Mouse (Mus musculus) layer of hippocampus, adult 2 months (tissue): ENCODE data around the gene AI481877. TPM values are rescaled to one million over a fixed set of nuclear protein-coding genes. Genes with fewer than 3 reads are reported as not detected.

ENCODE experiments used
- DNase-seq, 2 experiments: peaks; one replicate each; pipeline ENCODE4 v3.0.0; 2022; ENCODE audit warnings: low spot score in 2 of 2
- H3K27ac ChIP-seq: fragments of 200-600 bp; 2 replicates; pipeline ENCODE4 v1.8.1; 2022
- H3K4me3 ChIP-seq: fragments of 200-600 bp; 2 replicates; pipeline ENCODE4 v1.8.1; 2022; ENCODE audit warnings: mild to moderate bottlenecking
- CTCF ChIP-seq: fragments of 200-600 bp; conservative IDR thresholded peaks from 2 replicates; pipeline ENCODE4 v1.8.1; 2022; ENCODE audit warnings: antibody characterized with exemption, mild to moderate bottlenecking, moderate library complexity
- total RNA-seq, 2 experiments: library from RNA; stranded (reverse); gene quantifications; 2 replicates each; pipeline ENCODE4 v1.2.3; 2021

Gene AI481877
- total RNA-seq, 2 experiments from 2014 or later, result not detected

DNA sequence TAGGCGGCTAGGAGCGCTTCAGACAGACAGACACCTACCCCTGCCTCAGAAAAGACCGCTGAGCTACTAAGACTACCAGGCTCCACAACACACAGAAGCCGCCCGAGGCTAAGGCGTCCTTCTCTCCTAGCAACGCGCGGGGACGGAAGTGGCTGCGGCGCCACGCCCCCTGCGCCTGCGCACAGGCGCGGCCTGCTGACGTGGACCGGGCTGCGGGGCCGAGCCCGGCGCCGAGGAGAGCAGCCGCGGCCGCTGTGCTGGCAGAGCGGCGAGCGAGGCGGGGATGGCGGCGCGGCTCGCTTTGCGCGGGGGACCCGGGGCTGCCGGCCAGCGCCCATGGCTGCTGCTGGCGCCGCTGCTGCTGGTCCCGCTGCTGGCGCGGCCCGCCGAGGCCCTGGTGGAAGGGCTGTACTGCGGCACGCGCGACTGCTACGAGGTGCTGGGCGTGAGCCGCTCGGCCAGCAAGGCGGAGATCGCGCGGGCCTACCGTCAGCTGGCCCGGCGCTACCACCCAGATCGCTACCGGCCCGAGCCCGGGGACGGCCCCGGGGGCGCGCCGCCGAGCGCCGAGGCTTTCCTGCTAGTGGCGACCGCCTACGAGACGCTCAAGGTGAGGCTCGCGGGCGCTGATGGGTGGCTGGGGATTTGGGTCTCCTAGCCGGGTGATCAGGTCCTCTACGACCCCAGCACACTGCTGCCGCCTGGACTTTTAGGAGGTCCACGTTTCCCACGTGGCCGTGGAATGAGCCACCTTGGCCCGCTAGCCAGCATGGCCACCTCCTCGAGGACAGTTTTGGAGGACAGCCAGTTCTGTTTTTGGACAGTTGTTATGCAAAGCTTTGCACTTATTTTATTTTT is 135.6 kb downstream of the AI481877 start, which contains the start of gene Gm20503:
TSS of gene Gm20503 (plus strand) at position 263 of the 858 bp plus-strand sequence.
- Histone ChIP-seq H3K4me3 (peak within 1 kb of the TSS; percentile 86), H3K27ac (peak within 1 kb of the TSS; percentile 91)
- no peak for TF ChIP-seq CTCF
- DNase-seq, result peak; percentile 91 to 93

DNA sequence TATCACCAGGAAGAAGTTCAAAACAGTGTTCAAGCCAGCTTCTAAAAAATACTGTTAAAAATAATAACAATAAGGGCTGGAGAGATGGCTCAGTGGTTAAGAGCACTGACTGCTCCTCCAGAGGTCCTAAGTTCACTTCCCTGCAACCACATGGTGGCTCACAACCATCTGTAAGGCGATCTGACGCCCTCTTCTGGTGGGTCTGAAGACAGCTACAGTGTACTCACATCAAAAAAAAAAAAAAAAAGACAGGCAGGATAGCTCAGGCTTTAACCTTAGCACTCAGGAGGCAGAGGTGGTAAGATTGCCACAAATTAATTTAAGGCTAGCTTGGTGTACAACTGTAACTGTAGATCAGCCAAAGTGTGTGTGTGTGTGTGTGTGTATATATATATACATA is 138.2 kb downstream of the AI481877 start:
- DNase-seq, result peak in 1 of 2 experiments; percentile 16
- H3K27ac ChIP-seq, result no peak overlapping the region

DNA sequence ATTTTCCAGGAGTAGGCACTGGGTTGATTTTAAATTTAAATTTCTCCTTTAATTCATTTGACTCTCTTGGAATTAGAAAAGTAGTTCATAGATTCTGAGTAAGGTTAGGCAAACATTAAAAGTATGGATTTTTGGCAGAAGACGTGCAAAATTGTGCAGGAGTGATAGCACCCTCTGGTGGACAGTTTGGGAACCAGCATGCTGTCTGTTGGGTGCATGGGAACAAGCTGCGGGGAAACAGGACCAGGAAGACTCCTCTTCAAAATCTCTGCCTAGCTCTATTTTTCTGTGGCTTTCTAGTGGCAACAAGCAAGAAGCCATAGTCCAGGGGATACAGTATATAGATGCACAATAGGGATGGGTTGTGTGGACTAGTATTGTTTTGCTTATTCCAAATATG is 139.1 kb downstream of the AI481877 start:
- DNase-seq, result peak; percentile 77
- no peak overlapping the region for H3K27ac ChIP-seq
- peak; percentile 98 for TF ChIP-seq CTCF
- no peak overlapping the region for H3K4me3 ChIP-seq

More for the DNA sequence above, 138.2 kb downstream of the AI481877 start:
- TF ChIP-seq CTCF, result peak; percentile 65
- no peak overlapping the region for H3K4me3 ChIP-seq

DNA sequence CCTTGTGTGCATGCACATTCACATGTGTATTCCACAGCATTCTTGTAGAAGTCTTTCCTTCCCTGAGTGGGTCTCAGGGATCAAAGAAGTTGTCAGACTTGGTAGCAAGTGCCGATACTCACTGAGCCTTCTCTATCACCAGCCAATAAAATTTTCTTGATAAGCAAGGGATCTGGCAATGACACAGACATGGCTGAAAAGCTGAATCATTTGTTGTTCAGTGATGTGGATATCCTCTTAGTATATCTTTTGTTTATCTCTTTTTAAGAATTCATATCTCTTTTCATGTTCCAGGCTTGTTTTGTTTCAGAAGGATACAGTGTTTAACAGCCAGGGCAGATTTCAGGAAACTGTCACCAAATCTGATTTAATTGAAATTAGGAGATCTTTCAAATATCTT is 140.1 kb downstream of the AI481877 start:
- no peak overlapping the region for H3K27ac ChIP-seq
- TF ChIP-seq CTCF, result no peak
- no peak for DNase-seq
- no peak overlapping the region for H3K4me3 ChIP-seq

DNA sequence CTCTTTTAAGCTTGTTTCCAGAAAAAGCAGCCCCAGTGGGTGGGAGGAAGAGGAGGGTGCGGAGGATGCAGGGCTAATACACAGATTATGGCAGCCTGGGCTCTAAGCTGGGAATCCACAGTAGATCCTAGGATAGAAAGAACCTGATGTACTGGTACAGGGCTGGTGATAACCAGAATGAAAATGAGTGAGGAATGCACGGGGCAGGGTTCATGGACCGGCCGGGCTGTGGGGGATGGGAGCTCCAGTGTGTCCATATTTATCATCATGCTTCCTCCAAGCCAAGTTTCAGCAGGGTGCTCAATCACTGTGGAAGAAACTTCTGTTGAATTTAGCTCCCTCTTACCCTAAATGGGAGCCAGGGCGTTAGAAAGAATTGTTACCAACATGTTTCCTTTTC is 141.7 kb downstream of the AI481877 start:
- no peak for TF ChIP-seq CTCF
- Histone ChIP-seq H3K27ac (no peak overlapping the region), H3K4me3 (no peak overlapping the region)
- no peak for DNase-seq

DNA sequence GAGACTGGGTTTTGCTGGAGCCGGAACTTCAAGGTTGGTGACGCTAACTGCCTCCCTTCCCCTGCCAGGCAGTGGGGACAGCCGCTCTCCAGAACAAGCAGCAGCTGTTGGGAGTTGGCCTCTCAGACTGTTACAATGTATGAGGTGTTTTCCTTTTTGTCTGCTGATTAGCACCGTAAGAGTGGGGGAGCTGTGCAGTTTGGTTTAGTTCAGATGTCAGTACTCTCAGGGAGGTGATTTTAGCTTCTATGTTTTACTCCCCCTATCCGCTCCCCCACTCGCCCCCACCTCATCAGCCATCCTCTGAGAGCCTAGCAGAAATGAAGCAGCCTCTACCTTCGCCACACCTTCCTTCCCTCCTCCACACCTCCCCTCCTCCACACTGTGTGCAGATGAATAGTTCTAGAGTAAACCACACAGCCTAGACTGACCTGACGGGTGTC is 143.5 kb downstream of the AI481877 start:
- DNase-seq, result no peak
- TF ChIP-seq CTCF, result no peak
- H3K27ac ChIP-seq, result no peak overlapping the region

DNA sequence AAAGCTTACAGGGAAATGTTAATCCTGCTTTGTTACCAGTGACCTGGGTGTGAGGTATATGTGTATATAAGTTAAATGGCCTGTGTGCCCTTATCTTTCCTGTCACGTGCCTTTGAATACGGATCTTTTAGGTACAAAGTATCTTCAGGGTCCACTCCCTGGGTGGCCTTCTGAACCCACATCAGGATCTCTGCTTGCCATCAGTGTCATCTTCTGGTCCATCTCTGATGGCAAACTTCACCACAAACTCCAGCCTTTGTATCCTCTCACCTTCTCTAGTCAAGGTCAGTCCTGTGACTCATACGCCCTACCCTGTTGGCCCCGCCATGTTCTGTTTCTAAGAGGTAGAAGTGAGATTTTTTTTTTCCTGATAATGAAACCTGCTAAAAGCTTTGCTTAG is 144.0 kb downstream of the AI481877 start, which contains the start of gene Dnajc25:
TSS of gene Dnajc25 (plus strand) at position 301 of the 400 bp plus-strand sequence.
- no peak within 1 kb of the TSS for H3K27ac ChIP-seq
- no peak for DNase-seq
- H3K4me3 ChIP-seq, result no peak within 1 kb of the TSS
- no peak for TF ChIP-seq CTCF

More for the DNA sequence above, 143.5 kb downstream of the AI481877 start:
- no peak overlapping the region for H3K4me3 ChIP-seq

Other genes starting within 250 kb of the AI481877 start
- gene Ecpas, start 226.2 kb downstream of the AI481877 start, total RNA-seq, result 100 to 1,000 TPM; 117 to 120 TPM
- gene Zkscan16, start 195.4 kb downstream of the AI481877 start, total RNA-seq, result 10 to 100 TPM; 51.3 to 53.1 TPM
- gene Ptgr1, start 151.9 kb downstream of the AI481877 start, total RNA-seq, result 1 to 10 TPM; 3.2 to 3.3 TPM
- 1 to 10 TPM; 5.5 to 6.1 TPM for gene Dnajc25, start 143.9 kb downstream of the AI481877 start, total RNA-seq
- gene Gm20503, start 135.8 kb downstream of the AI481877 start, total RNA-seq, result 1 to 10 TPM in 1 of 2 experiments, not detected in 1; 2.5 TPM
- 10 to 100 TPM; 91.0 to 93.5 TPM for gene Gng10, start 103.9 kb downstream of the AI481877 start, total RNA-seq
- 10 to 100 TPM; 67.1 to 68.0 TPM for gene Ugcg, start 50.3 kb upstream of the AI481877 start, total RNA-seq